ENCODE assay signal across 13 mouse cellular contexts in genomic region chr7:145015463-145016085, GRCm38 (mm10).
DNase-seq lines count a peak whose midpoint lies in the region; ATAC-seq and TF ChIP-seq lines count a peak whose summit lies in the region.
"Had no signal": no experiment of that assay in that cellular context is flagged by ENCODE, and none has a peak within 500 bp of the region (broad histone marks: within the 10 kb centered on the region; RNA-seq: fewer than 3 reads in every experiment).

No protein-coding gene starts in this region.

- no peak for TF ChIP-seq POLR2A in brain, embryonic 14.5 days (IDR thresholded peaks at IDR 0.05; ENCODE audit: borderline replicate concordance, extremely low read depth, insufficient read depth, insufficient read length, poor library complexity, severe bottlenecking)

- H3K27ac ChIP-seq in hindbrain, embryonic 12.5 days, result no peak overlapping the region
- H3K27ac ChIP-seq in hindbrain, postnatal 0 days, result no peak overlapping the region
- no peak overlapping the region for H3K27ac ChIP-seq in liver, postnatal 0 days (ENCODE audit: low read depth)
- H3K27ac ChIP-seq: intestine, embryonic 15.5 days; macrophage had no signal

- no peak for TF ChIP-seq CTCF in hindbrain, postnatal 0 days (IDR thresholded peaks at IDR 0.05; ENCODE audit: low read depth)
- no peak for TF ChIP-seq CTCF in brain, embryonic 14.5 days (IDR thresholded peaks at IDR 0.05; ENCODE audit: borderline replicate concordance, extremely low read depth, insufficient read depth, insufficient read length)
- no peak for TF ChIP-seq CTCF in liver, postnatal 0 days (IDR thresholded peaks at IDR 0.05; ENCODE audit: low read depth)

- peaks cover 11% of the 10 kb centered on the region for H3K4me1 ChIP-seq in hindbrain, embryonic 12.5 days
- 0 out of 2 replicates have a peak, but pooled peaks cover 3% of the 10 kb centered on the region for H3K4me1 ChIP-seq in hindbrain, postnatal 0 days (ENCODE audit: insufficient read depth, low read length)
- peaks cover 4% of the 10 kb centered on the region for H3K4me1 ChIP-seq in liver, postnatal 0 days (ENCODE audit: insufficient read depth)
- H3K4me1 ChIP-seq: intestine, embryonic 15.5 days had no signal

- H3K9me3 ChIP-seq in hindbrain, embryonic 12.5 days (replicated peaks), result 0 out of 2 replicates have a peak, but pooled peaks cover 3% of the 10 kb centered on the region
- no peaks in the 10 kb centered on the region for H3K9me3 ChIP-seq in hindbrain, postnatal 0 days (ENCODE audit: low read length)
- H3K9me3 ChIP-seq in liver, postnatal 0 days (ENCODE audit: low read length), result no peaks in the 10 kb centered on the region
- H3K9me3 ChIP-seq: intestine, embryonic 15.5 days had no signal

- H3K36me3 ChIP-seq in hindbrain, embryonic 12.5 days, result no peaks in the 10 kb centered on the region
- no peaks in the 10 kb centered on the region for H3K36me3 ChIP-seq in hindbrain, postnatal 0 days (ENCODE audit: insufficient read depth, low read length)
- no peaks in the 10 kb centered on the region for H3K36me3 ChIP-seq in liver, postnatal 0 days (replicated peaks; ENCODE audit: insufficient read depth, low read length)
- H3K36me3 ChIP-seq: intestine, embryonic 15.5 days had no signal

- H3K4me2 ChIP-seq in hindbrain, embryonic 12.5 days (replicated peaks), result no peak overlapping the region
- H3K4me2 ChIP-seq in hindbrain, postnatal 0 days (ENCODE audit: low read depth, low read length), result no peak overlapping the region
- H3K4me2 ChIP-seq in liver, postnatal 0 days (ENCODE audit: low read depth, low read length), result no peak overlapping the region
- H3K4me2 ChIP-seq: intestine, embryonic 15.5 days had no signal

- no peak overlapping the region for H3K4me3 ChIP-seq in hindbrain, embryonic 12.5 days
- H3K4me3 ChIP-seq in hindbrain, postnatal 0 days (ENCODE audit: low read length), result no peak overlapping the region
- no peak overlapping the region for H3K4me3 ChIP-seq in liver, postnatal 0 days (ENCODE audit: low read depth, low read length)
- H3K4me3 ChIP-seq: intestine, embryonic 15.5 days had no signal

- WGBS in hindbrain, embryonic 12.5 days, result 28% methylated on average over 22 of the region's 22 CpGs
- WGBS in hindbrain, postnatal 0 days, result 18% methylated on average over 22 of the region's 22 CpGs
- 74% methylated on average over 22 of the region's 22 CpGs for WGBS in liver, postnatal 0 days (ENCODE audit: insufficient replicate concordance)

- ATAC-seq in hindbrain, embryonic 12.5 days (ENCODE audit: low FRiP score), result peak; percentile 58; the same call in 1 of the 2 replicates
- no peak for ATAC-seq in hindbrain, postnatal 0 days
- ATAC-seq in liver, postnatal 0 days, result no peak
- ATAC-seq: intestine, embryonic 15.5 days had no signal

- no peak overlapping the region for H3K9ac ChIP-seq in hindbrain, embryonic 12.5 days
- H3K9ac ChIP-seq in hindbrain, postnatal 0 days (replicated peaks; ENCODE audit: low read length), result no peak overlapping the region
- H3K9ac ChIP-seq in liver, postnatal 0 days (replicated peaks), result no peak overlapping the region
- H3K9ac ChIP-seq: intestine, embryonic 15.5 days had no signal

- peak; percentile 34 for DNase-seq in adrenal gland, postnatal 10 days
- DNase-seq in adrenal gland, postnatal 25 days, result no peak
- no peak for DNase-seq in hindbrain, postnatal 0 days (ENCODE audit: low spot score)
- DNase-seq in brain, embryonic 14.5 days (ENCODE audit: low read depth), result peak; percentile 40
- peak; percentile 47 for DNase-seq in mesoderm, embryonic 11.5 days (ENCODE audit: low read depth, low spot score)
- no peak for DNase-seq in liver, postnatal 0 days
- DNase-seq in spleen, postnatal 4 days (ENCODE audit: low spot score in 2 of 2), result no peak
- DNase-seq: cerebellum, adult 2 months; lung, adult 18-20 months; thymus, postnatal 25 days had no signal

- TF ChIP-seq EP300 in liver, postnatal 0 days (IDR thresholded peaks at IDR 0.05; ENCODE audit: low read depth), result no peak

- no peaks in the 10 kb centered on the region for H3K27me3 ChIP-seq in hindbrain, embryonic 12.5 days
- no peaks in the 10 kb centered on the region for H3K27me3 ChIP-seq in hindbrain, postnatal 0 days (ENCODE audit: insufficient read depth, low read length)
- H3K27me3 ChIP-seq in liver, postnatal 0 days (ENCODE audit: insufficient read depth, low read length), result no peaks in the 10 kb centered on the region
- H3K27me3 ChIP-seq: intestine, embryonic 15.5 days had no signal

Comparison
In these comparisons a context has a peak if more than half of its experiments do, and no peak if none do; other contexts are left out.
1. DNase-seq: peak in adrenal gland, postnatal 10 days (single experiment), brain, embryonic 14.5 days (single experiment) and mesoderm, embryonic 11.5 days (single experiment); none in adrenal gland, postnatal 25 days (single experiment), hindbrain, postnatal 0 days (single experiment), liver, postnatal 0 days (single experiment) and spleen, postnatal 4 days (0 of 2).